In genomic region chr9:26798731-26799130, GRCm38 (mm10) we compare ENCODE assay signal across 19 mouse cellular contexts. TPM values are rescaled to one million over a fixed set of nuclear protein-coding genes. Genes with fewer than 3 reads are reported as not detected.
"Had no signal": no experiment of that assay in that cellular context is flagged by ENCODE, and none has a peak within 500 bp of the region (broad histone marks: within the 10 kb centered on the region; RNA-seq: fewer than 3 reads in every experiment).

No protein-coding gene starts in this region.

- H3K27ac ChIP-seq: hindbrain, postnatal 0 days; left cerebral cortex, adult 2 months; liver, embryonic 13.5 days; macrophage; midbrain, embryonic 12.5 days; midbrain, embryonic 15.5 days; neural tube, embryonic 12.5 days; neural tube, embryonic 15.5 days had no signal

- H3K27me3 ChIP-seq: liver, embryonic 13.5 days; midbrain, embryonic 12.5 days; midbrain, embryonic 15.5 days; neural tube, embryonic 12.5 days; neural tube, embryonic 15.5 days had no signal

- H3K9ac ChIP-seq: liver, embryonic 13.5 days; midbrain, embryonic 12.5 days; midbrain, embryonic 15.5 days; neural tube, embryonic 12.5 days; neural tube, embryonic 15.5 days had no signal

- H3K4me3 ChIP-seq: left cerebral cortex, adult 2 months; liver, embryonic 13.5 days; midbrain, embryonic 12.5 days; midbrain, embryonic 15.5 days; neural tube, embryonic 12.5 days; neural tube, embryonic 15.5 days had no signal

- H3K4me2 ChIP-seq: liver, embryonic 13.5 days; midbrain, embryonic 12.5 days; midbrain, embryonic 15.5 days; neural tube, embryonic 12.5 days; neural tube, embryonic 15.5 days had no signal

- H3K4me1 ChIP-seq: liver, embryonic 13.5 days; midbrain, embryonic 12.5 days; midbrain, embryonic 15.5 days; neural tube, embryonic 12.5 days; neural tube, embryonic 15.5 days had no signal

- H3K9me3 ChIP-seq: liver, embryonic 13.5 days; midbrain, embryonic 12.5 days; midbrain, embryonic 15.5 days; neural tube, embryonic 12.5 days; neural tube, embryonic 15.5 days had no signal

- DNase-seq: layer of hippocampus, postnatal 36 days; liver, embryonic 13.5 days; lung, adult 2 months; lung, postnatal 14 days; right cerebral cortex, adult 18-20 months; right cerebral cortex, postnatal 14 days; right cerebral cortex, postnatal 4 days; thymus, postnatal 36 days had no signal

- H3K36me3 ChIP-seq: liver, embryonic 13.5 days; midbrain, embryonic 12.5 days; midbrain, embryonic 15.5 days; neural tube, embryonic 12.5 days; neural tube, embryonic 15.5 days had no signal

- ATAC-seq: hindbrain, postnatal 0 days; inflammation-experienced regulatory T-cells, adult 6 months; intestine, embryonic 16.5 days; midbrain, embryonic 15.5 days had no signal

RNA-seq across cellular contexts. Expression of gene Glb1l2, which starts 7.5 kb away (rescaled TPM):
- total RNA-seq: megakaryocyte, adult 5-6 weeks had no signal
- polyA plus RNA-seq: inflammation-experienced regulatory T-cells, adult 6 months; liver, adult 2 months; macrophage had no signal
